Mouse (Mus musculus): ENCODE measurements at regions not wholly inside any gene's neighbourhood (a gene's known extent, or its start where the extent isn't known, plus 50 kb on each side); places are given as distances from the start of the nearest gene placed in this dataset.

DNA sequence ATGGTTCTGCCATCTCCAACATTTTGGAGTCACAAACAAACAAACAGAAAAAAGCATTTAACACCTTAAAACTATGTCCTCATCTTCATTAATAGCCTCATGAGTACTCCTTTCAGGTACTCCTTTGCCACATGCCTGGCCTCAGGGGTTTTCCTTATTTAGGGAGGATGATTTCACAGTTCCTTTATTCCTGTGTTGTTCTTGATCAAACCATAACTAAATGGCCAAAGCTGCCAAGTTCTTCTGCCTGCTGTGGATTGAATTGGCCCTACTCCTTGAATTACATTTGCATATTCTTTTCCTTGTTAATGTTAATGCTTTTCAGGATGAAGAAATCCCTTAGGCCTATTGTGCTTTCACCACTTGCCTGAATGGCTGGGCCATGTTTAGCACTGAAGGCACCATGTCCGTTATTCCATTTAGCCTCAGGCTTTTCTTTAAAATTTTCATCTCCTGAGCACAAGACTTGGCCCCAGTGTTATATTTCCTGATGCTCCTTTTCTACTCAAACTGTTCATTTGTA, 1787.4 kb downstream of the Hace1 start:
- WGBS = 21% methylated on average over 1 of the region's 1 CpGs
- Histone ChIP-seq H3K27me3 (no peaks in the 10 kb centered on the region), H3K36me3 (no peaks in the 10 kb centered on the region), H3K4me1 (no peaks in the 10 kb centered on the region), H3K9me3 (no peaks in the 10 kb centered on the region), H3K9ac (replicated peaks) (no peak overlapping the region), H3K27ac (replicated peaks) (no peak overlapping the region), H3K4me3 (no peak overlapping the region), H3K4me2 (replicated peaks) (no peak overlapping the region)
- peak; percentile 93 for ATAC-seq (ENCODE audit: low FRiP score, low read depth)

DNA sequence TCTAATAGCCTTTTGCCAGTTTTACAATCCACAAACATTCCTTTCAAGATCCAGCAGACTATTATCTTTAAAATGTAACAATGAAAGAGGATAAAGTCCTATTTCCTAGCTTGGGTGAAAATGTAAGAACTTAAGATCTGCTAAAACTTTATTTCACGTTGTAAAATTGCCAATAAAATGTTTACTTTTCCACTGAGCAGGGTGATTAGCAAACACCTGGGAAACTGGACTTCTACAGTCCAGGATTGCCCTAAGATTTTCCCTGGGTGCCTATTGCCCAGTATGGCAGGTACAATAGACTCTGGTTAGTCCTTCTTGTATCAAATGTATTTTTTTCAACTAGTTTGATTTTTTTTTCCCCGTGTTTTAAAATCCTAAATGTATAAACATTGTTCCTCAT, 1789.2 kb downstream of the Hace1 start:
- H3K4me3 ChIP-seq = no peak overlapping the region
- no peaks in the 10 kb centered on the region for H3K9me3 ChIP-seq
- no peak overlapping the region for H3K4me2 ChIP-seq (replicated peaks)
- no peak for ATAC-seq (ENCODE audit: low FRiP score, low read depth)
- no peaks in the 10 kb centered on the region for H3K4me1 ChIP-seq
- WGBS = 49% methylated on average over 2 of the region's 2 CpGs
- H3K27ac ChIP-seq (replicated peaks) = no peak overlapping the region
- no peak overlapping the region for H3K9ac ChIP-seq (replicated peaks)
- no peaks in the 10 kb centered on the region for H3K36me3 ChIP-seq
- H3K27me3 ChIP-seq = no peaks in the 10 kb centered on the region

DNA sequence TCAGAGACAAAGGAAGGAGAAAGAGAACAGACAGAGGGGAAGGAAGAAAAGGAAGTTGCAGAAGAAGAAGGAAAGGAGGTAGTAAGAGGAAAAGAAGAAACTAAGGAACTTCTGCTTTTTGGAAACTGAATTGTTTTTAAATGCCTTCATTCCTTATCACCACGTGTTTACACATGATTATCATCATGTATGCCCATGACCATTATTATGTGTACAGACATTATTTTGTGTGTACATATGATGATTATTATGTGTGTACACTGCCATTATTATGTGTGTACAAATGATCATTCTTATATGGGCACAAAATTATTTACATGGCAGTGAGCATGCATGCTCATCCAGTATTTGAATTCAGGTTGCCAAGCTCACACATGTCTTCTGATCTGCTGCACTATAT, 1825.9 kb downstream of the Hace1 start:
- no peak for ATAC-seq (ENCODE audit: low FRiP score, low read depth)
- Histone ChIP-seq H3K4me3 (no peak overlapping the region), H3K9ac (replicated peaks) (no peak overlapping the region), H3K4me2 (replicated peaks) (no peak overlapping the region), H3K9me3 (no peaks in the 10 kb centered on the region), H3K36me3 (no peaks in the 10 kb centered on the region), H3K27ac (replicated peaks) (no peak overlapping the region), H3K4me1 (no peaks in the 10 kb centered on the region), H3K27me3 (no peaks in the 10 kb centered on the region)
- 67% methylated on average over 1 of the region's 1 CpGs for WGBS

DNA sequence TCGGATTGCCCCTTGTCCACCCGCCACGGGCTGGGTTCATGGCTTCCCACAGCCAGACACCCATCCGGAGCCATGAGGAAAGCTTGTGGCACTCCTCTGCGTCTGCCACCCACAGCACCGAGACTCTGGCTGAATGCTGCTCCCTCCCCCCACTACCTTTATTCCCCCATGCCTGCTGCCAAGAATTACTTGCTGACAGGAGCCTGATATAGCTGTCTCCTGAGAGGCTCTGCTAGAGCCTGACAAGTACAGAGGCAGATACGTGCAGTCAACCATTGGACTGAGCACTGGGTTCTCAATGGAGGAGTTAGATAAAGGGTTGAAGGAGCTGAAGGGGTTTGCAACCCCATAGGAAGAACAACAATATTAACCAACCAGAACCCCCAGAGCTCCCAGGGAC, 1848.9 kb downstream of the Hace1 start:
- no peaks in the 10 kb centered on the region for H3K27me3 ChIP-seq
- H3K4me2 ChIP-seq (replicated peaks) = no peak overlapping the region
- H3K4me3 ChIP-seq = no peak overlapping the region
- no peaks in the 10 kb centered on the region for H3K4me1 ChIP-seq
- no peaks in the 10 kb centered on the region for H3K9me3 ChIP-seq
- no peak overlapping the region for H3K9ac ChIP-seq (replicated peaks)
- H3K27ac ChIP-seq (replicated peaks) = no peak overlapping the region
- no peaks in the 10 kb centered on the region for H3K36me3 ChIP-seq
- no peak for ATAC-seq (ENCODE audit: low FRiP score, low read depth)
- WGBS = 69% methylated on average over 7 of the region's 7 CpGs
